Mouse (Mus musculus): ENCODE measurements at regions not wholly inside any gene's neighbourhood (a gene's known extent, or its start where the extent isn't known, plus 50 kb on each side); places are given as distances from the start of the nearest gene placed in this dataset.
"Not testable (repeated sequence)": the region's sequence is repeated elsewhere in the genome, so short reads cannot be mapped to it uniquely, and the experiment has no call there.

DNA sequence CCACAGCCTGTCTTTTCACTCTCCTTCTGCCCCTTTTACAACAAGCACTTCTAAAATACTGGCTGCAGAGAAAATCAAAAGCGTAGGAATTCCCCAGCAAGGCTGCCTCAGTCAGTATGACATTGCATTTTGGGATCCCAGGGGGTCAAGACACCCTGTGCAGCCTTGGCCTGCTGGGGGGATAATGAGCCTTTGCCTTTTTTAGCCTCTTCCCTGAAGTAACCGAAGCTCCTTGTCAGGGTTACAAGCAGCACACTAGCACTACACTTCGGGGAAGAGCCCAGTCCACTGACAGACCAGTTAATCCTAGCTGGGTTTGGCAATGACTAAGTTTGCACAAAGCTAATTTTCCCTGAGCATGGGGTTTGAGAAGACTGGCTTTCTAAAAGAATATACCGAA, 207.7 kb upstream of the 1700056E22Rik start:
- Histone ChIP-seq H3K4me3 (no peak overlapping the region), H3K4me1 (no peaks in the 10 kb centered on the region), H3K9me3 (no peaks in the 10 kb centered on the region), H3K27me3 (ENCODE audit: insufficient read depth, poor library complexity, severe bottlenecking) (peaks cover 18% of the 10 kb centered on the region), H3K27ac (no peak overlapping the region), H3K36me3 (no peaks in the 10 kb centered on the region)
- WGBS = 48% methylated on average over 4 of the region's 4 CpGs
- DNase-seq (ENCODE audit: low spot score) = no peak

DNA sequence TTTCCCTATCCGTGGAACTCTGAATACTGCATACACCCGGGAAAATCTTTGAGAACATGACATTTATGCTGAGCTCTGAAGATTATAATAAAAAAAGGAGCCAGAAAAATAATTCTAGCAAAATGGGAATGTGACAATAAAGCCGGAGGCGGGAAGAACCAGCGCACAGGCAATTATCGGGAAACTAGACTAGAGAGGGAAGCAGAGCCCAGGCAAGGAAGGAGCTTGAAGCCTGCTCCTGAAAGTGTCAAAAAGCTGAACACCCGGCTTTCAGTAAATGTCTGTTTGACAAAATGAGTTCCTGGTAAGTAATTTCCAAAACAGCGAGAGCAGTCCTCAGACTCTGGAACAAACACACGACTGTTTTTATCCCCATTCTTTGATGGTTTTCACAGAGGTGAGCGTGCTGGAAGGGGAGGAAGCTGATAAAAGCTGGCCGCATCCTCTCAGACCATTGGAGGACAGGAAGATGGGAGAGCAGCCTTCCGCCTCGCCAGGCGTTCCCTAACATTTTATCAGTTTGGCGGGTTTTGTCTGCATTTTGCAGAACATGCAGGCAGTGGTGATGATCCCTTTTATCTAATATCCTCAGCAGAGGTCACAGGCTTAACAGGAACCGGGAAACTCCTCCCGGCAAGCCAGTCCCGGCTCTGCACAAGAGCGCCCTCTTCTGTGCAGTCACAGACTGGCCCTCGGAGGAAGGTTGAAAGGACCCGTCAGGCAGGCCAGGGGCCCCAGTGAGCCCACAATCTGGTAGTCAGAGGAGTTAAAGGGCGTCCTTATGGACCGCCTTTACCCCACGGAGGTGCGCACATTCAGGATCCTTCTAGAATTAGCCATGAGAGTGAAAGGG, 201.3 kb upstream of the 1700056E22Rik start:
- no peaks in the 10 kb centered on the region for H3K9me3 ChIP-seq
- no peaks in the 10 kb centered on the region for H3K36me3 ChIP-seq
- WGBS = 17% methylated on average over 25 of the region's 25 CpGs
- peaks cover 36% of the 10 kb centered on the region for H3K27me3 ChIP-seq (ENCODE audit: insufficient read depth, poor library complexity, severe bottlenecking)
- H3K27ac ChIP-seq = peak overlapping the region; percentile 63
- 0 out of 2 replicates have a peak, but pooled peaks cover 10% of the 10 kb centered on the region for H3K4me1 ChIP-seq
- DNase-seq (ENCODE audit: low spot score) = peak; percentile 90
- peak overlapping the region; percentile 50 for H3K4me3 ChIP-seq

DNA sequence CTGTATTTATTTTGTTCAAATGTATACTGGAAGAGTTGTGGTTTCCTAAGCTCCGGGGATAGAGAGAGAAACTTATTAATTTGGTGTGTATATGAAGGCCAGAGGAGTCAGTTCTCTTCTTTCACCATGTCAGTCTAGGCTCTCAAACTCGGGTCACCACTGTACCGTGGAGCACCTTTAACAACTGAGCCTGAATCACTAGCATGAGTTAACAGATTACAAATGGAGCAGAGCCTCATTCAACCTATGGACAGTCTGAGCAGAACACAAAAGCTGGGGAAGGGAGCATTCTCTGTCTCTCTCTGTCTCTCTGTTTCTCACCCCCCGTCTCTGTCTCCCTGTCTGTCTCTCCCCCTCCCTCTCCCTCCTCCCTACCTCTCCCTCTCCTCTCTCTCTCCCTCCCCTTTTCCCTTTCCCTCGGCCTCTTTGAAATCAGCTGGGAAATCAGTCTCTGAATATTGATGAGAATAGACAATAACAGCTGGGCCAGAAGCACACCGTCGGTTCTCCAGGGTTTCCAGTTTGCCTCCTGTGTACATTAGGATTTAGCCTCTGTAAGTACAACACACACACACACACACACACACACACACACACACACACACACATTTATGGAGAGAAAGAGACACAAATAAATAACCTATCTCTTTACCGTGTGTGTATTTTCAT, 200.4 kb upstream of the 1700056E22Rik start:
- Histone ChIP-seq H3K36me3 (no peaks in the 10 kb centered on the region), H3K4me3 (no peak overlapping the region), H3K27me3 (ENCODE audit: insufficient read depth, poor library complexity, severe bottlenecking) (peaks cover 36% of the 10 kb centered on the region), H3K9me3 (no peaks in the 10 kb centered on the region), H3K27ac (no peak overlapping the region), H3K4me1 (0 out of 2 replicates have a peak, but pooled peaks cover 10% of the 10 kb centered on the region)
- DNase-seq (ENCODE audit: low spot score) = no peak
- WGBS = 70% methylated on average over 8 of the region's 8 CpGs

DNA sequence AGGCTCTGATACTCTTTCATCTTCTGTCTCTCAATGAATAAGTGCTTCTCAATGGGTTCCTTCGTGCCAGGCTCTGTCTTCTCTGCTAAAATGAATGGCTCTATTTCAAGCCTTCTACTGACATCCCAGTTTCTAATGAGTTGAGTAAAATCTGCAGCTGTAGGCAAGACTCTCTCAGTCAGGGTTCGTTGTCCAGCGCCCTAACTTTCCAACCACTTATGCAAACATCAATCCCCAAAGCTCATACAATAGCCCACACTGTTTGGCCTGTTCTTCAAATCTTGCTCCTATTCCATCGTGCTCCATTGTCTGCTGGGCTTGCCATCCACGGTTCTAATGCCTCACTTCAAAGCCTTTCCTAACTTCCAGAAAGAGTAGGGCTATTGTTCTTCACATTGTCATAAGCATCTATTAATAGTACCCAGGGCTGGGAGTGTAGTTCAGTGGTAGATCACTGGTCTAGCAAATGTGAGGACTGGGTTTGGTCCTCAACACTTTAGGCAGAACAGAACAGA, 199.7 kb upstream of the 1700056E22Rik start:
- Histone ChIP-seq H3K36me3 (no peaks in the 10 kb centered on the region), H3K4me3 (no peak overlapping the region), H3K9me3 (no peaks in the 10 kb centered on the region), H3K4me1 (0 out of 2 replicates have a peak, but pooled peaks cover 10% of the 10 kb centered on the region), H3K27me3 (ENCODE audit: insufficient read depth, poor library complexity, severe bottlenecking) (peaks cover 36% of the 10 kb centered on the region), H3K27ac (no peak overlapping the region)
- DNase-seq (ENCODE audit: low spot score) = no peak
- 74% methylated on average over 5 of the region's 5 CpGs for WGBS

DNA sequence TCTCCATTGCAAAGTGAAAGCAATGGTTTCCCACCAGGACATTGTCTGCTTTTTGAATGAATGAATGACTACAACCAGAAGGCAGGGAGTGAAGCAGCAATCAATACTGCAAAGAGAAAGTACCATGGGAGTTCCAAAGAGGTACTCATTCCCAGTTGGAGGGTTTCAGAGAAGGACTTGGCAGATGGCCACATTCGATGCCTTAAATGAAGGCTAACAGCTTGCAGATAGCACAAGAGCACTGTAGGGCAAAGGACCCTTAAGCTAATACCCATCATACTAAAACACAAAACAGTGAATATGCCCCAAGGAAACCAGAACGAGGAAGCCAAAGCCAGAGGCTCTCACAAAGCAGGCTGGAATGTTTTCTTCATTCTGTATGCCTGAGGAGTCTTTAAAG, 188.2 kb upstream of the 1700056E22Rik start:
- DNase-seq (ENCODE audit: low spot score) = no peak
- H3K9me3 ChIP-seq = no peaks in the 10 kb centered on the region
- H3K27ac ChIP-seq = peak overlapping the region; percentile 47; the same call in 1 of the 2 replicates
- H3K4me3 ChIP-seq = no peak overlapping the region
- H3K4me1 ChIP-seq = peaks cover 18% of the 10 kb centered on the region
- peaks cover 3% of the 10 kb centered on the region; the same call in 1 of the 2 replicates for H3K27me3 ChIP-seq (ENCODE audit: insufficient read depth, poor library complexity, severe bottlenecking)
- H3K36me3 ChIP-seq = no peaks in the 10 kb centered on the region
- WGBS = 60% methylated on average over 2 of the region's 2 CpGs

DNA sequence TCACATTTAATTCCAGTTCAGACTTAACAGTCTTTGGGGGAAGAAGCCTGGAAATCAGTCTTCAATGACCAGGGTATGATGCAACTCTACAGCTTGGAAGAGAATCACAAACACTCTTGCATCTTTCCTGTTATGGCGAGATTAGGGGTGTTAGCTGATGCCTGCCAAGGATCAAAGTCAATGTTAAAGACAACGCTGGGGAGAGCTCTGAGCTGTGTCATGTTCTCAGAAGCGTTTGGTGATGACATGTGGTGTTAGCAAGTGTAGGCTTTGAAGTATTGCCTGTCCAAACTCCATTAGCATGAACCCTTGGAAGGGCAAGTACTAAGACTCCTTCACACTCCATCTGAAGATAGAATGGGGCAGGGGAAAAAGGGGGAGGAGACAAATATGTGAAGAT, 187.7 kb upstream of the 1700056E22Rik start:
- H3K27ac ChIP-seq = no peak overlapping the region
- H3K9me3 ChIP-seq = no peaks in the 10 kb centered on the region
- 18% methylated on average over 3 of the region's 3 CpGs for WGBS
- no peak overlapping the region for H3K4me3 ChIP-seq
- H3K4me1 ChIP-seq = peaks cover 18% of the 10 kb centered on the region
- H3K36me3 ChIP-seq = no peaks in the 10 kb centered on the region
- H3K27me3 ChIP-seq (ENCODE audit: insufficient read depth, poor library complexity, severe bottlenecking) = peaks cover 3% of the 10 kb centered on the region; the same call in 1 of the 2 replicates
- peak; percentile 83 for DNase-seq (ENCODE audit: low spot score)

DNA sequence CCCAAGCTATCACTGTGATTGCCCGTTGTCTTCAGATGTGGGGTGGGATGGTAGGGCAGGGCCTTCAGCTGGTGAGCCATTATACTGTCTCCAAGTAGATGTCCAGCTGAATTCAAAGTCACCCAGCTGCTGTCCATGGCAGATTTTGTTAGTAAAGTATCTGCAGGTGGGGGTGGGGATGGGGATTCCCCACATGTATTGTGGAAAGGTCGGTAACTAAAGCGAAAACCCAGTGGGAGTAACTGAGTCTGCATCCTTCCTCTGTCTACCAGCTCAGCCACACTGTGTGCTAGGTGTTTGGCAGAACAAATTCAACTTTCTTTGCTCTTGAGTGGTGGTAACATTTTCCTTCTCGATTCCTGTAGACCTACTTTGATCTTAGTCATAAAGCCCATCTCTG, 163.2 kb upstream of the 1700056E22Rik start:
- Histone ChIP-seq H3K4me3 (no peak overlapping the region), H3K4me1 (peaks cover 14% of the 10 kb centered on the region), H3K36me3 (no peaks in the 10 kb centered on the region), H3K27me3 (ENCODE audit: insufficient read depth, poor library complexity, severe bottlenecking) (no peaks in the 10 kb centered on the region), H3K9me3 (no peaks in the 10 kb centered on the region), H3K27ac (no peak overlapping the region)
- DNase-seq (ENCODE audit: low spot score) = no peak
- WGBS = 91% methylated on average over 4 of the region's 4 CpGs

DNA sequence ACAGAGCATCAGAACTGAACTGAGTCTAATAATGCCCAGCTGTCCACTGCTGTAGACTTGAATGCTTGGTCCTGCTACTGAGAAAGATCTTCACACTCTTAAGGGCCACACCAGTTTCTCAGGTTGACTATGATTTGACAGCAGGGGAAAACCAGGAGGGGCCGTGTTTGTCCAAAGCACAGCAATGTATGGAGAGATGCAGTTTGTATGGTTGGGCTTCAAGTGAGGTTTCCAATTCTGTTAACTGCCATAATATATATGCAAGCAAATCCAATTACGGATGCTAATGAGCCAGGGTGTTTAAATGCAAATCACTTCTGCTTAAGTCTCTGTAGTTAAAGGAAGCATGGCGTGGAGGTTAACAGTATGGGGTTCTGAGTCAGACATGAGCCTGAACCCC, 157.2 kb upstream of the 1700056E22Rik start:
- Histone ChIP-seq H3K36me3 (no peaks in the 10 kb centered on the region), H3K4me3 (no peak overlapping the region), H3K27me3 (ENCODE audit: insufficient read depth, poor library complexity, severe bottlenecking) (no peaks in the 10 kb centered on the region), H3K4me1 (peaks cover 12% of the 10 kb centered on the region), H3K9me3 (no peaks in the 10 kb centered on the region), H3K27ac (no peak overlapping the region)
- WGBS = 79% methylated on average over 3 of the region's 3 CpGs
- DNase-seq (ENCODE audit: low spot score) = no peak

DNA sequence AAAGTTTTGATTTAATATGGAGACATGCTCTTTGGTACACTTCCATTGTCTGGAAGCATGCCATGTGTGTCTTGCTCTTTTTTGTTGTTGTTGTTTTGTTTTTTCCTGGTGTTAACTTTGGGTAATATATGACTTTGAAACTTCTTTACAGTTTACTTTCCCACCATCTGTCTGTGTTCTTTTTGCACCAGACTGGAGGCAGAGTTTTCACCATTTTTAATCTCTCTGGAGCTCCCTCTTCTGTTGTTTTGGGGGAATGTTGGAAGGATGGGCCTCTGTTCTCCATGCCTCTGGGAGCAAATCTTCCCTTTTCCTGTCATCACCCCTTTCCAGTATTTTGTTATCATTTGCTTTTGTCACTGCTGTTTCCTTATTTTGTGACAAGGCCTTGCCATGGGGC, 153.5 kb upstream of the 1700056E22Rik start:
- H3K9me3 ChIP-seq = no peaks in the 10 kb centered on the region
- no peak for DNase-seq (ENCODE audit: low spot score)
- no peaks in the 10 kb centered on the region for H3K36me3 ChIP-seq
- no peaks in the 10 kb centered on the region for H3K27me3 ChIP-seq (ENCODE audit: insufficient read depth, poor library complexity, severe bottlenecking)
- peaks cover 4% of the 10 kb centered on the region; the same call in 1 of the 2 replicates for H3K4me1 ChIP-seq
- no peak overlapping the region for H3K27ac ChIP-seq
- no peak overlapping the region for H3K4me3 ChIP-seq

DNA sequence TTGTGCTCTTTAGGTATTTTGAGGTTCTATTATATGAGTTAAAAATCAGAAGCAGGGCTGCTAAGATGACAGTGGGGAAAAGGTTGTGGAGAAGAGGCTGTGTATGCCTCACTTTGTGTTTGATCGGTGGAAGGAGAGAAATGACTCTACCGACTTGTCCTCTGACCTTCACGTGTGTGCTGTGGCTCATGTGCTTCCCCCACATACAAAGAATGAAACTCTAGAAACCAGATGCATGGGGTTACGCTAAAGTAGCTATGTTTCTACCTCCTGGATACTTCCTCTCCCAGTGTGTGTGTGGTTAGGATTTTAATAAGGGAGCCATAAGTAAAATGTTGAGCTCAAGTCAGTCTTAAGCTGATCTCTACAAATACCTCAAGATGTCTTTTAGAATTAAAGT, 148.1 kb upstream of the 1700056E22Rik start:
- Histone ChIP-seq H3K4me1 (0 out of 2 replicates have a peak, but pooled peaks cover 3% of the 10 kb centered on the region), H3K4me3 (no peak overlapping the region), H3K27me3 (ENCODE audit: insufficient read depth, poor library complexity, severe bottlenecking) (no peaks in the 10 kb centered on the region), H3K36me3 (no peaks in the 10 kb centered on the region), H3K9me3 (no peaks in the 10 kb centered on the region), H3K27ac (no peak overlapping the region)
- WGBS = 85% methylated on average over 4 of the region's 4 CpGs
- DNase-seq (ENCODE audit: low spot score) = no peak

DNA sequence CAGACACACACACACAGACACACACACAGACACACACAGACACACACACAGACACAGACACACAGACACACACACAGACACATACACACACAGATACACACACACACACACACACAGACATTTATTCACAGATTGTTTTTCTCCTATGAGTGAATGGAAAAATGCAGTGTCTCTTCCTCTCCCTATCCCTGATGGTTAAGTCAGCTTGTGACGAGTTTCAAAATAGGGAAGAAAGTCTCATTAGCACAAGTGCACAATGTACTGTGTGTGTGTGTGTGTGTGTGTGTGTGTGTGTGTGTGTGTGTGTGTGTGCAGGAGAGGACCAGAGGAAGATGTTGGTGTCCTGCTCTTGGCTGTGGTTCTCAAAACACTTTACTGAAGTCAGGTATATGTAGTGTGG, 140.3 kb upstream of the 1700056E22Rik start:
- 0 out of 2 replicates have a peak overlapping the region, but pooled peaks have one; percentile 64 for H3K27ac ChIP-seq
- WGBS = 76% methylated on average over 1 of the region's 1 CpGs
- H3K4me1 ChIP-seq = peaks cover 27% of the 10 kb centered on the region
- DNase-seq (ENCODE audit: low spot score); H3K4me3 ChIP-seq; H3K27me3 ChIP-seq (ENCODE audit: insufficient read depth, poor library complexity, severe bottlenecking); H3K9me3 ChIP-seq; H3K36me3 ChIP-seq: not testable (repeated sequence)

DNA sequence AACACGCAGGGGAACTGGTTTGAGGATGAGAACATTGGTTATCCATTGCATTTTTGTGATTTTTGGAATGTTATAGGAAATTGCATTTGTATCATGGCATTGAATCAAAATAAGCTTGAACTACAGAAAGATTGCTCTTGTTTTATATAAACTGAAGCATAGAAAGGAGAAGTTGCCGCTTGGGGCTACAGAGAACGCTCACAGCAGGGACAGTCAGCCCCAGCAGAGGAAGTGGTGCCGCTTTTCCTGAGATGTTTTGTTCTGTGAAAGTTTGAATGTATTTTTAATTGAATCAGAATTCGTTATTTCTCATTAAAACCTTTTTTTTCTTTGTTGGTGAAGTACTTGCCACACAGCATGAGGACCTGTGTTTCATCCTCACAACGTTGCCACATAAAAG, 139.6 kb upstream of the 1700056E22Rik start:
- 73% methylated on average over 6 of the region's 6 CpGs for WGBS
- DNase-seq (ENCODE audit: low spot score) = no peak
- H3K9me3 ChIP-seq = no peaks in the 10 kb centered on the region
- H3K27ac ChIP-seq = peak overlapping the region; percentile 64; the same call in 1 of the 2 replicates
- H3K4me1 ChIP-seq = peaks cover 32% of the 10 kb centered on the region
- H3K4me3 ChIP-seq = no peak overlapping the region
- no peaks in the 10 kb centered on the region for H3K36me3 ChIP-seq
- no peaks in the 10 kb centered on the region for H3K27me3 ChIP-seq (ENCODE audit: insufficient read depth, poor library complexity, severe bottlenecking)

DNA sequence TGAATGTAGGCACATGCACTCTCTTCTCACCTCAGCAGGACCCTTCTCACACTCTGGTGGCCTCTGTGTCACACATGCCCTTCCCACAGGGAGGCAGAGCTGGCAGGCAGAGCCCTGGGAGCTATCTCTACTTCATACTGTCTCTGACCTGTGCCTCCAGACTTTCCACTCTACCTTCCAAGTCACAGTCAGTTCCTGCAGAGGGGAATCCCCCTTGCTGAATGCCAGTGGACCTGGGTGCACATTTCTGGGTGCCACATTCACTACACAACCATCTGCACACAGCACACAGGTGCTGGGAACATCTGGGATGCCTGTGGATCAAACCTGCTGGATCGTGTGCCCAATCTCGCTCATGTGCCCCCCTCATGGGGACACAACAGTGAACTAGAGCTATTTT, 138.9 kb upstream of the 1700056E22Rik start:
- no peaks in the 10 kb centered on the region for H3K9me3 ChIP-seq
- H3K36me3 ChIP-seq = no peaks in the 10 kb centered on the region
- no peak for DNase-seq (ENCODE audit: low spot score)
- peak overlapping the region; percentile 64 for H3K27ac ChIP-seq
- 73% methylated on average over 2 of the region's 2 CpGs for WGBS
- H3K4me1 ChIP-seq = peaks cover 32% of the 10 kb centered on the region
- 0 out of 2 replicates have a peak overlapping the region, but pooled peaks have one; percentile 8 for H3K4me3 ChIP-seq
- no peaks in the 10 kb centered on the region for H3K27me3 ChIP-seq (ENCODE audit: insufficient read depth, poor library complexity, severe bottlenecking)
